Mouse (Mus musculus): ENCODE results near the gene Pla2g4b. TPM values are rescaled to one million over a fixed set of nuclear protein-coding genes. Genes with fewer than 3 reads are reported as not detected.

Gene Pla2g4b
- polyA plus RNA-seq, 1 experiment, result 2.7 TPM

DNA sequence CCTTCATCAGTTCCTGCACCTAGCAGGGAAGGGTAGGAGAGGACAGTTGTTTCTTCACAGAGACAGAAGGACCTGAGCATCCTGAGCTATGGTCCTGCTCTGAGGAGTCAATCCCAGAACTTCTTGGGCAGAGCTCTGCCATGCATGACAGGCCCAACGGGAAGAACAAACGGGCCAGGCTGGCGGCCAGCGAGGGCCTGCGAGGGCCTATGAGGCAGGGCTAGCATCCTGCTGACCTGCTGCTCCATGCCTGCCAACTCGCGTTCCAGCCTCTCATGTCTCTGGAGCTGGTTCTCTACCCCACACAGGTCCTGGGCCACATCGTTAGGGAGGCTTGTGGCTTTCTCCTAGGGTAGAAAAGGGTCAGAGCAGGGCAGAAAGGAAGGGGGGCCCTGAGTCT lies 29.0 kb downstream of the Pla2g4b start:
- H3K36me3 ChIP-seq (ENCODE audit: control insufficient read depth, insufficient read depth, low read length), result no peaks in the 10 kb centered on the region
- no peaks in the 10 kb centered on the region for H3K4me1 ChIP-seq (ENCODE audit: control insufficient read depth, insufficient read depth, low read length)
- TF ChIP-seq CTCF (IDR thresholded peaks at IDR 0.05; ENCODE audit: control insufficient read depth, insufficient read depth, insufficient replicate concordance, low read depth, low read length), result no peak
- TF ChIP-seq POLR2A (IDR thresholded peaks at IDR 0.05; ENCODE audit: control insufficient read depth, low read depth, low read length), result no peak
- no peaks in the 10 kb centered on the region for H3K27me3 ChIP-seq (ENCODE audit: control insufficient read depth, insufficient read depth, low read length)
- no peak overlapping the region for H3K27ac ChIP-seq (ENCODE audit: control insufficient read depth, insufficient read depth, low read depth, low read length)
- no peak overlapping the region for H3K4me3 ChIP-seq (ENCODE audit: control insufficient read depth, low read depth, low read length)

- no peaks in the 10 kb centered on the region for H3K36me3 ChIP-seq (ENCODE audit: control insufficient read depth, insufficient read depth, low read length)
- H3K4me1 ChIP-seq (ENCODE audit: control insufficient read depth, insufficient read depth, low read length), result no peaks in the 10 kb centered on the region
- H3K27me3 ChIP-seq (ENCODE audit: control insufficient read depth, insufficient read depth, low read length), result no peaks in the 10 kb centered on the region
- H3K4me3 ChIP-seq (ENCODE audit: control insufficient read depth, low read depth, low read length), result no peak overlapping the region
- no peak overlapping the region for H3K27ac ChIP-seq (ENCODE audit: control insufficient read depth, insufficient read depth, low read depth, low read length)
- TF ChIP-seq POLR2A (IDR thresholded peaks at IDR 0.05; ENCODE audit: control insufficient read depth, low read depth, low read length), result no peak
- no peak for TF ChIP-seq CTCF (IDR thresholded peaks at IDR 0.05; ENCODE audit: control insufficient read depth, insufficient read depth, insufficient replicate concordance, low read depth, low read length)
Measured at GRCm38 (mm10) chr2:120064639-120065038, 31.4 kb downstream of the Pla2g4b start.

- no peak overlapping the region for H3K27ac ChIP-seq (ENCODE audit: control insufficient read depth, insufficient read depth, low read depth, low read length)
- no peaks in the 10 kb centered on the region for H3K27me3 ChIP-seq (ENCODE audit: control insufficient read depth, insufficient read depth, low read length)
- no peaks in the 10 kb centered on the region for H3K4me1 ChIP-seq (ENCODE audit: control insufficient read depth, insufficient read depth, low read length)
- no peak for TF ChIP-seq CTCF (IDR thresholded peaks at IDR 0.05; ENCODE audit: control insufficient read depth, insufficient read depth, insufficient replicate concordance, low read depth, low read length)
- no peak for TF ChIP-seq POLR2A (IDR thresholded peaks at IDR 0.05; ENCODE audit: control insufficient read depth, low read depth, low read length)
- H3K36me3 ChIP-seq (ENCODE audit: control insufficient read depth, insufficient read depth, low read length), result no peaks in the 10 kb centered on the region
- H3K4me3 ChIP-seq (ENCODE audit: control insufficient read depth, low read depth, low read length), result peak overlapping the region; percentile 83
Measured at GRCm38 (mm10) chr2:120065243-120065642, 32.0 kb downstream of the Pla2g4b start.

DNA sequence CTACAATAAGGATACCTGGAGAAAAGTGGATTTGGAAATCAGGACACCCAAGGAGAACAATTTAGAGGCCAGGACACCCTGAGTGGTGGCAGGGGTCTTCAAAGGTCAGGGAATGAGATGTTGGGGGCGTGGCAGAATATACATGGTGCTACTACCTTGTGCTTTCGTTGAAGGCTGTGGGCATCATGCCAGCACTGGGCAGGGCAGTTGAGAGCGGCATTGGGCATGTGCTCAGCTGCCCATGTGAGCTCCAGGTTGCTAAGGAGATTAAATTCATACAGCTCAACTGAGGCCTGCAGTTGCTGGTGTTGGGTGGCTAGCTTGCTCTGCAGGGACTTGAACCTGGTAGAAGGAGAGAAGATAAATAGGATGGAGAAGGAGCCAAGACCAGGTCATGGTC lies 33.0 kb downstream of the Pla2g4b start:
- TF ChIP-seq CTCF (IDR thresholded peaks at IDR 0.05; ENCODE audit: control insufficient read depth, insufficient read depth, insufficient replicate concordance, low read depth, low read length) (no peak), POLR2A (IDR thresholded peaks at IDR 0.05; ENCODE audit: control insufficient read depth, low read depth, low read length) (no peak)
- no peak overlapping the region for H3K27ac ChIP-seq (ENCODE audit: control insufficient read depth, insufficient read depth, low read depth, low read length)
- H3K36me3 ChIP-seq (ENCODE audit: control insufficient read depth, insufficient read depth, low read length), result no peaks in the 10 kb centered on the region
- no peaks in the 10 kb centered on the region for H3K4me1 ChIP-seq (ENCODE audit: control insufficient read depth, insufficient read depth, low read length)
- no peaks in the 10 kb centered on the region for H3K27me3 ChIP-seq (ENCODE audit: control insufficient read depth, insufficient read depth, low read length)
- H3K4me3 ChIP-seq (ENCODE audit: control insufficient read depth, low read depth, low read length), result peak overlapping the region; percentile 83

DNA sequence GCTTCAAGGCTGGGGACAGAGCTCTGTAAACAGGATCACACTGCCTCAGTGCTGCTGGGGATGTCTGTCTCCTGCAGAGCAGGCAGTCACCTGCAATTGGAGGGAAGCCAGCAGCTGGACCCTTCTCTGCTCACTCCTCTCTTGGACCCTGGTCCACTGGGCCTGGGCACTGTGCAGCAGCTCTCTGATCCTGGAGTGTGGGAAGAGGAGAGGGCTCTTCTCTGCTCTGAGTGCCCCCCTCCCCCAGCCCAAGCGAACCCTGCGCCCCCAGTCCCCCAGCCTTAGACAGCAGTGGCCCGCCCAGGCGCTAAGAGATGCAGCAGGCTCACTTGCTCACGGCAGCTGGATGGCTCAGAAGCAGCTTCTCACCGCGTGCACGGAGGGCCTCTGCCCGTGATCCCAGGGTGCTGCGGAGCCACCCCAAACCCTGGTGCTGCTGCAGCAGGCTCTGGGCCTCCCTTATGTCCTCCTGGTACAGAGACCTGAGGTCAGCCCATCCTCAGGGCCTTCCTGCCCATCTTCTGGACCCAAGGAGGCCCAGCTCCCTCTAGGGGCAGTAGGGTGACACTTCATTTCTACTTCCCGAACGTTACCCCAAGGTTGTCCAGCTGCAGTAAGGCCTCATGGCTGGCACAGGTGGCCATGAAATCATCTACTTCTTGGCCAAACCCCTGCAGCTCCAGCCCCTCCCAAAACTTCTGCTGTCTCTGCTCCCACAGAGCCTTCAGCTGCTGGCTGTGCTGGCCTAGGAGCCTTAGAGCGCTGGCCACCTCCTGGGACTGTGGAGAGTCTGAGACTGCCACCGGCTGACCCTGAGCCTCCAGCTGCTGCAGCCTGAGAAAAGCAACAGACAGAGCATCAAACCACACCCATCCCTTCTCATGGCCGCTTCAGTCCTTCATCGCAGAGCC lies 35.6 kb downstream of the Pla2g4b start:
- Histone ChIP-seq H3K27ac (ENCODE audit: control insufficient read depth, insufficient read depth, low read depth, low read length) (no peak overlapping the region), H3K4me1 (ENCODE audit: control insufficient read depth, insufficient read depth, low read length) (no peaks in the 10 kb centered on the region), H3K36me3 (ENCODE audit: control insufficient read depth, insufficient read depth, low read length) (no peaks in the 10 kb centered on the region), H3K4me3 (ENCODE audit: control insufficient read depth, low read depth, low read length) (no peak overlapping the region), H3K27me3 (ENCODE audit: control insufficient read depth, insufficient read depth, low read length) (no peaks in the 10 kb centered on the region)
- TF ChIP-seq CTCF (IDR thresholded peaks at IDR 0.05; ENCODE audit: control insufficient read depth, insufficient read depth, insufficient replicate concordance, low read depth, low read length) (peak; percentile 71; the same call in 1 of the 2 replicates), POLR2A (IDR thresholded peaks at IDR 0.05; ENCODE audit: control insufficient read depth, low read depth, low read length) (no peak)

DNA sequence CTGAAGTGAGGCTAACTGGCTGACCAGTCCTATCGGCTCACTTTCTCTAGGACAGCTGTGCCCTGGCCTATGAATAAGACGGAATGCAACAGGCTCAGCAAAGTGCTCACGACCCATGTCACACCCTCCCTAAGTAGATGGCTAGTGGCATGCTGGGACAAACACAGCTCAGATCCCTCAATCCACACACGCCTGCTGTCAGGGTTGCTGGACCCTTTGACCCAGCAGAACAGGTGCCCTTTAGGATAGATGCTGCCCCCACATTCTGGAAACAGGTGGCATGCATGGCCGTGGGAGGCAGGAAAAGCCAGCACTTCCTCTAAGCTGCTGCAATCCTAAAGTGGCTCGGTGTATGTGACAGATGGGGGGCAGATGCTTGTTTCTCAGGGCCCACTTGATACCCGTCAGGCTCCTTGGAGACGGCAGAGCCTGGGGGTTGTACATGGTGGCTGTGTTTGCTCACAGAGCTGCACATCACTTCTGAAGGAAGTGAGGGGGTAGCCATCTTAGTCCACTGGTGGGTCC lies 36.3 kb downstream of the Pla2g4b start:
- Histone ChIP-seq H3K27me3 (ENCODE audit: control insufficient read depth, insufficient read depth, low read length) (no peaks in the 10 kb centered on the region), H3K36me3 (ENCODE audit: control insufficient read depth, insufficient read depth, low read length) (no peaks in the 10 kb centered on the region), H3K4me1 (ENCODE audit: control insufficient read depth, insufficient read depth, low read length) (no peaks in the 10 kb centered on the region), H3K27ac (ENCODE audit: control insufficient read depth, insufficient read depth, low read depth, low read length) (no peak overlapping the region), H3K4me3 (ENCODE audit: control insufficient read depth, low read depth, low read length) (no peak overlapping the region)
- TF ChIP-seq POLR2A (IDR thresholded peaks at IDR 0.05; ENCODE audit: control insufficient read depth, low read depth, low read length) (no peak), CTCF (IDR thresholded peaks at IDR 0.05; ENCODE audit: control insufficient read depth, insufficient read depth, insufficient replicate concordance, low read depth, low read length) (no peak)

- no peaks in the 10 kb centered on the region for H3K27me3 ChIP-seq (ENCODE audit: control insufficient read depth, insufficient read depth, low read length)
- peaks cover 2% of the 10 kb centered on the region for H3K4me1 ChIP-seq (ENCODE audit: control insufficient read depth, insufficient read depth, low read length)
Measured at GRCm38 (mm10) chr2:120074096-120074495, 40.9 kb downstream of the Pla2g4b start.

More at GRCm38 (mm10) chr2:120074096-120074495, 40.9 kb downstream of the Pla2g4b start:
- Histone ChIP-seq H3K4me3 (ENCODE audit: control insufficient read depth, low read depth, low read length) (no peak overlapping the region), H3K27ac (ENCODE audit: control insufficient read depth, insufficient read depth, low read depth, low read length) (no peak overlapping the region), H3K36me3 (ENCODE audit: control insufficient read depth, insufficient read depth, low read length) (no peaks in the 10 kb centered on the region)
- TF ChIP-seq POLR2A (IDR thresholded peaks at IDR 0.05; ENCODE audit: control insufficient read depth, low read depth, low read length) (no peak), CTCF (IDR thresholded peaks at IDR 0.05; ENCODE audit: control insufficient read depth, insufficient read depth, insufficient replicate concordance, low read depth, low read length) (no peak)

Data from testis, adult 2 months (tissue).